Mouse (Mus musculus) thymus, postnatal 14 days (tissue): ENCODE data around the gene Zfp433.
"Not testable (repeated sequence)": the region's sequence is repeated elsewhere in the genome, so short reads cannot be mapped to it uniquely, and the experiment has no call there.

Experiments
- DNase-seq: peaks from one replicate; pipeline ENCODE4 v3.0.0; 2021

The Zfp433 gene

GRCm38 (mm10) chr10:81704531-81705301 lies at the start of gene Zfp433:
Gene Zfp433, plus strand, starts transcription at chr10:81704825.
- not testable (repeated sequence) for DNase-seq

GRCm38 (mm10) chr10:81655178-81655577 lies 49.4 kb upstream of the Zfp433 start:
- peak; percentile 1 for DNase-seq

DNA sequence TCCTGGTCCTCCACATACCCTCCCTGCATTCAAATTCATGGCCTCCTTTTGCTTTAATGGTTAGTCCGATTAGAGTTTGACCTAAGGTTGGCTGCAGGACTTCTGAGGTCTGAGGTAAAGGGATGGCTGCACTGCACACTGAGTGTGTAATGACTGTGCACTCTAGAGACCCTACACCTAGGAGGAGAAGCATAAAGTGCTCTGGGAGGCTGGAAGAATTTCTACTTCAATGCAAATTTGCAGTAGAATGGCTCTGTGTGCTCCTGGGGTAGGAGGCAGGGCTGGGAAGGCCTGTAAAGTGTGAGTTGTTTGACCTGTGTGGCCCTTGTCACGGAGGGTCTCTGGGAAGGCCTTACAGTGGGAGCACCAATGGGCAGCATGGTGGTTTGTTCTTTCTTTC lies 48.5 kb upstream of the Zfp433 start:
- no peak for DNase-seq

GRCm38 (mm10) chr10:81687114-81687513 lies 17.5 kb upstream of the Zfp433 start:
- not testable (repeated sequence) for DNase-seq

- not testable (repeated sequence) for DNase-seq
These were observed 66.1 kb downstream of the Zfp433 start, which contains the start of gene Gm3055 for GRCm38 (mm10) chr10:81770506-81771403. Gene Gm3055, minus strand, starts transcription at chr10:81771161.

DNA sequence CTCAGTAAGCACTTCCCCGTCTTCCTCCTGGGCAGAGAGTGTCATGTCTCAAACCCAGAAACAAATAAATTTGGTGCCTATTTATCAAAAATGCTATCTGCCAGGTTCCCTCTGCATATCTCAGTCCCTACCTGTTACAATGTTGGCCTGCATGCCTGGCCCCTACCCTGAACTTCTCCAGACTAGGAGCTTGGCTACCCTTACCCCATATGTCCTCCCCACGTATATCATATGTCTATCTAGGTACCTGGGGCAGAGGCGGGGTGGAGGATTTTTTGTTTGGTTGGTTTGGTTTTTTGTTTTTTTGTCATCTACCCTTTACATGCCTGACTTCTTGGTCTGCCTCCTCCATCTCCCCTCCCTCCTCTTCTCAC lies 66.8 kb downstream of the Zfp433 start:
- not testable (repeated sequence) for DNase-seq
